Mouse (Mus musculus) cerebellum, postnatal 4 days (tissue): ENCODE measurements at regions not wholly inside any gene's neighbourhood (a gene's known extent, or its start where the extent isn't known, plus 50 kb on each side); places are given as distances from the start of the nearest gene placed in this dataset.

Experiments used
- DNase-seq, 2 experiments: peaks; one replicate each; pipeline ENCODE4 v3.0.0; 2022; ENCODE audit warnings: low spot score in 2 of 2, mixed read lengths in 1 of 2

- no peak for DNase-seq
Measured at GRCm38 (mm10) chr15:50246418-50247186, 3638.1 kb upstream of the Gm7489 start.

- no peak for DNase-seq
Measured at GRCm38 (mm10) chr15:50260057-50260456, 3624.6 kb upstream of the Gm7489 start.

GRCm38 (mm10) chr15:50261245-50261872 is 3623.3 kb upstream of the Gm7489 start:
- peak; percentile 36 to 61 for DNase-seq

GRCm38 (mm10) chr15:50267542-50267941 is 3617.2 kb upstream of the Gm7489 start:
- DNase-seq = no peak

- no peak for DNase-seq
Measured at GRCm38 (mm10) chr15:50271646-50272045, 3613.1 kb upstream of the Gm7489 start.

GRCm38 (mm10) chr15:50282576-50282975 is 3602.1 kb upstream of the Gm7489 start:
- DNase-seq = no peak

- no peak for DNase-seq
Measured at GRCm38 (mm10) chr15:50283491-50283890, 3601.2 kb upstream of the Gm7489 start.

- no peak for DNase-seq
Measured at GRCm38 (mm10) chr15:50301831-50302230, 3582.9 kb upstream of the Gm7489 start.

GRCm38 (mm10) chr15:50304085-50304484 is 3580.6 kb upstream of the Gm7489 start:
- no peak for DNase-seq

- DNase-seq = no peak
Measured at GRCm38 (mm10) chr15:50320796-50321195, 3563.9 kb upstream of the Gm7489 start.

GRCm38 (mm10) chr15:50345536-50345935 is 3539.2 kb upstream of the Gm7489 start:
- DNase-seq = no peak

GRCm38 (mm10) chr15:50346953-50347352 is 3537.8 kb upstream of the Gm7489 start:
- no peak for DNase-seq

- DNase-seq = no peak
Measured at GRCm38 (mm10) chr15:50360033-50360988, 3524.4 kb upstream of the Gm7489 start.

- DNase-seq = no peak
Measured at GRCm38 (mm10) chr15:50361334-50361733, 3523.4 kb upstream of the Gm7489 start.

- no peak for DNase-seq
Measured at GRCm38 (mm10) chr15:50361751-50362507, 3522.8 kb upstream of the Gm7489 start.

- DNase-seq = no peak
Measured at GRCm38 (mm10) chr15:50400006-50400781, 3484.5 kb upstream of the Gm7489 start.

- no peak for DNase-seq
Measured at GRCm38 (mm10) chr15:50401386-50401785, 3483.3 kb upstream of the Gm7489 start.

- no peak for DNase-seq
Measured at GRCm38 (mm10) chr15:50402551-50402950, 3482.2 kb upstream of the Gm7489 start.

GRCm38 (mm10) chr15:50403883-50404282 is 3480.8 kb upstream of the Gm7489 start:
- no peak for DNase-seq

- DNase-seq = no peak
Measured at GRCm38 (mm10) chr15:50408985-50409384, 3475.7 kb upstream of the Gm7489 start.

GRCm38 (mm10) chr15:50417641-50418040 is 3467.1 kb upstream of the Gm7489 start:
- no peak for DNase-seq
